Mouse (Mus musculus) bone marrow, adult 2 months (tissue): ENCODE measurements around the gene Lpgat1.

Experiments used
- CTCF ChIP-seq: fragments of 200-500 bp; IDR thresholded peaks from 2 replicates; pipeline ENCODE4 v1.5.1; 2011; ENCODE audit warnings: low read length, control low read depth; ENCODE audit not compliant: control insufficient read depth, insufficient read depth
- POLR2A ChIP-seq: fragments of 200-500 bp; IDR thresholded peaks from 2 replicates; pipeline ENCODE4 v1.6.1; 2011; ENCODE audit warnings: low read depth, mild to moderate bottlenecking, control low read depth, low read length, borderline replicate concordance; ENCODE audit not compliant: control insufficient read depth

- TF ChIP-seq CTCF (no peak), POLR2A (no peak)
Measured at GRCm38 (mm10) chr1:191681633-191682032, 36.0 kb upstream of the Lpgat1 start.
